Mouse (Mus musculus): ENCODE measurements around the gene Ncbp3. TPM values are rescaled to one million over a fixed set of nuclear protein-coding genes. Genes with fewer than 3 reads are reported as not detected.
A peak's percentile ranks its signal among the peaks of the same experiment; 100 is the strongest.

Ncbp3 gene
- total RNA-seq (2014; rRNA removed; ENCODE audit: low replicate concordance) (7.1 and 8.9 TPM in 2 replicates), polyA plus RNA-seq (2015; fragmentation: Nextera tagmentation; extraction: Ambion mirVana) (6.6 and 7.0 TPM in 2 replicates)

DNA sequence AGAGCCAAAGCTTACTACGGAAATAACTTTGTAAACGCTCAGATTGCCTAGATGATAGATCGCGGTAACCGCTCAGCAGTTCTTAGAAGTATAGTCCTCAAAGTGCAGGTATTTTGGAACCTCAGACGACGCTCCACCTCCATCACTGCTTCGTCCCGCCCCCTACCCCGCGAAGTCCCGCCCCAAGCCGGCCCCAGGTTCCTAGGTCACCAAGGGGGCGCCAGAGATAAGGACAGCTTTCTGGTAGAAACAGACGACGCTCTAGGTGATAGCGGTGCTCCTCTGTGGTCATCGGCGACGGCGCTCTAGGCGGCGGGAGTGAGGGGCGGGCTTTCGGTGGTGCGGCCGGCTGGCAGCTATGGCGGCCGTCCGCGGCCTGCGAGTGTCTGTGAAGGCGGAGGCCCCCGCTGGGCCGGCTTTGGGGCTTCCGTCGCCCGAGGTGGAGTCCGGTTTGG is at the start of gene Ncbp3:
Ncbp3 (plus strand) TSS at position 242 of the 455 bp plus-strand sequence.
- H3K4me1 ChIP-seq (ENCODE audit: control insufficient read depth, insufficient read depth), result peaks cover 14% of the 10 kb centered on the region

DNA sequence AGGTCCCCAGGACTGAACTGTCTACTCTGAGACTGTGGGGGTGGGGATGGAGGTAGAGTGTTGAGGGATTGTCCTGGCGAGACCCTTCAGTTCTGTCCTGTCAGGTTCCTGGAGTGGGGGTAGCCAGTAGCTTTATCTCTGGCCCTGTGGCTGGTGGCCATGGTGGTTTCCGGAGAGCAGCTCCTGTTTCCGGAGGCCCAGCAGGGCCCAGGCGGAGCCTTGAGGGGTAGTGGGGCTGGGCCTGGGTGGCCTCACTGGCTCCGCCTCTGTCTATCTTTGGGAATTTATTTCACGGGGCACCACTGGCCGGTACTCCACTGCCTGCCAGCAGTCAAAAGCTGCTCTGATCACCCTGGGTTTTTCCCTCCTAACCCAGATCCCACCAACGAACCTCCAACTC is 48.8 kb upstream of the Ncbp3 start, which contains the start of gene P2rx1:
P2rx1 (plus strand) TSS at position 333 of the 400 bp plus-strand sequence.
- Histone ChIP-seq H3K27me3 (ENCODE audit: control insufficient read depth, insufficient read depth, low read length) (no peaks in the 10 kb centered on the region), H3K36me3 (replicated peaks; ENCODE audit: control insufficient read depth, insufficient read depth, low read length) (no peaks in the 10 kb centered on the region), H3K4me2 (ENCODE audit: low read depth, low read length) (no peak within 1 kb of the TSS), H3K9me3 (replicated peaks; ENCODE audit: control insufficient read depth, low read length) (no peaks in the 10 kb centered on the region), H3K4me1 (ENCODE audit: control insufficient read depth, insufficient read depth) (peaks cover 28% of the 10 kb centered on the region), H3K4me3 (ENCODE audit: low read depth, low read length) (no peak within 1 kb of the TSS), H3K9ac (replicated peaks; ENCODE audit: low read depth, low read length) (no peak within 1 kb of the TSS), H3K27ac (ENCODE audit: low read depth) (no peak within 1 kb of the TSS)
- 30% methylated on average over 8 of the region's 8 CpGs for WGBS
- ATAC-seq (ENCODE audit: insufficient read depth, low read depth) (peak; percentile 55), DNase-seq (ENCODE audit: low spot score) (no peak)
- TF ChIP-seq CTCF (IDR thresholded peaks at IDR 0.05; ENCODE audit: low read depth) (no peak), EP300 (IDR thresholded peaks at IDR 0.05; ENCODE audit: low read depth) (no peak)

More for the DNA sequence above, at the start of gene Ncbp3:
- Histone ChIP-seq H3K4me3 (ENCODE audit: low read depth, low read length) (peak within 1 kb of the TSS; percentile 100), H3K36me3 (replicated peaks; ENCODE audit: control insufficient read depth, insufficient read depth, low read length) (peaks cover 19% of the 10 kb centered on the region), H3K27ac (ENCODE audit: low read depth) (peak within 1 kb of the TSS; percentile 97), H3K9me3 (replicated peaks; ENCODE audit: control insufficient read depth, low read length) (no peaks in the 10 kb centered on the region), H3K27me3 (ENCODE audit: control insufficient read depth, insufficient read depth, low read length) (no peaks in the 10 kb centered on the region), H3K9ac (replicated peaks; ENCODE audit: low read depth, low read length) (peak within 1 kb of the TSS; percentile 99), H3K4me2 (ENCODE audit: low read depth, low read length) (peak within 1 kb of the TSS; percentile 93)
- peak; percentile 64 for TF ChIP-seq CTCF (IDR thresholded peaks at IDR 0.05; ENCODE audit: low read depth)
- TF ChIP-seq EP300 (IDR thresholded peaks at IDR 0.05; ENCODE audit: low read depth), result no peak; the same call in 1 of the 2 replicates
- DNase-seq (ENCODE audit: low spot score), result peak; percentile 97
- 4% methylated on average over 39 of the region's 39 CpGs for WGBS
- ATAC-seq (ENCODE audit: insufficient read depth, low read depth), result peak; percentile 94

DNA sequence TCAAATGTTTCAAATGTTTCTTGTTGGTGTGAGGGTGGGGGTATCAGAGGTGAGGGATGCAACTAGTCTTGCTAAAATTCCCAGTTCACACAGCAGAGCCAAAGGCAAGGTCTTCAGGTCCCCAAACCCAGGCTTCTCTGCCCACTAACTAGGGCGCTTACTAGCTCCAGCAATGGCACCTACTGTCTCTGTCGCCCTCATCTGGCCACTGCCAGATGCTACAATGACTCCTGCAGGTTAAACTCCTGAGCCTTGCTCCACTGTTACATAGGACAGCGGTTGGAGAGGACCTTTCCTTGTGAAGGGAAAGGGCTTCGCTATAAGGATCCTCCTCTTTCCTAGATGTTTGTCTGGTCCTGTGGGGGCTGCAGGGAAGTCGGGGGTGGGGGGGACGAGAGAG is 46.6 kb upstream of the Ncbp3 start:
- H3K9ac ChIP-seq (replicated peaks; ENCODE audit: low read depth, low read length), result no peak overlapping the region
- H3K9me3 ChIP-seq (replicated peaks; ENCODE audit: control insufficient read depth, low read length), result no peaks in the 10 kb centered on the region
- H3K4me1 ChIP-seq (ENCODE audit: control insufficient read depth, insufficient read depth), result peaks cover 24% of the 10 kb centered on the region
- H3K27ac ChIP-seq (ENCODE audit: low read depth), result no peak overlapping the region
- DNase-seq (ENCODE audit: low spot score), result peak; percentile 72
- no peaks in the 10 kb centered on the region for H3K27me3 ChIP-seq (ENCODE audit: control insufficient read depth, insufficient read depth, low read length)
- H3K36me3 ChIP-seq (replicated peaks; ENCODE audit: control insufficient read depth, insufficient read depth, low read length), result no peaks in the 10 kb centered on the region
- peak; percentile 50; the same call in 1 of the 2 replicates for ATAC-seq (ENCODE audit: insufficient read depth, low read depth)
- no peak overlapping the region for H3K4me2 ChIP-seq (ENCODE audit: low read depth, low read length)
- no peak overlapping the region for H3K4me3 ChIP-seq (ENCODE audit: low read depth, low read length)
- TF ChIP-seq CTCF (IDR thresholded peaks at IDR 0.05; ENCODE audit: low read depth) (peak; percentile 98), EP300 (IDR thresholded peaks at IDR 0.05; ENCODE audit: low read depth) (no peak)
- 7% methylated on average over 6 of the region's 6 CpGs for WGBS

DNA sequence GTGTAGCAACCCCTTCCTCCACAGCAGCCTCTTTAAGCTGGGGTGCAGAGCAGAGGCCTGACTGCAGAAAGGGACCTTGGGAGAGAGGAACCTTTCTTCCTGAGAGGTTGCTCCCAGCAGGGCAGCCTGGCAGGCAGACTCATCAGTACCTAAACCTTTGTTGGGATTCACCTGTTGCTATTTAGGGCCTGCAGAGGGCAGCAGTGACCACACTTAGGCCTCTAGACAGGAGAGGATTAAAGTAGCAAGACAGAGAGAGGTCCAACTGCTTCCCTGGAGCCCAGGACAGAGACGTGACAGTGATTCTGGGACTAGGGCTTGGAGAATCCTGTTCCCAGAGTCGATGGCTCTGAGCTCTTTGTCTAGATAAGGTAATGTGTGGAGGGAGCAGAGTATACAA is 41.2 kb upstream of the Ncbp3 start:
- peak; percentile 80 for DNase-seq (ENCODE audit: low spot score)
- 0% methylated on average over 2 of the region's 2 CpGs for WGBS
- H3K9me3 ChIP-seq (replicated peaks; ENCODE audit: control insufficient read depth, low read length), result no peaks in the 10 kb centered on the region
- H3K27me3 ChIP-seq (ENCODE audit: control insufficient read depth, insufficient read depth, low read length), result peaks cover 13% of the 10 kb centered on the region
- peak; percentile 94 for TF ChIP-seq CTCF (IDR thresholded peaks at IDR 0.05; ENCODE audit: low read depth)
- no peak for TF ChIP-seq EP300 (IDR thresholded peaks at IDR 0.05; ENCODE audit: low read depth)
- no peak overlapping the region for H3K9ac ChIP-seq (replicated peaks; ENCODE audit: low read depth, low read length)
- H3K4me1 ChIP-seq (ENCODE audit: control insufficient read depth, insufficient read depth), result no peaks in the 10 kb centered on the region; the same call in 1 of the 2 replicates
- H3K27ac ChIP-seq (ENCODE audit: low read depth), result peak overlapping the region; percentile 74
- H3K4me3 ChIP-seq (ENCODE audit: low read depth, low read length), result no peak overlapping the region
- no peak overlapping the region for H3K4me2 ChIP-seq (ENCODE audit: low read depth, low read length)
- peak; percentile 76 for ATAC-seq (ENCODE audit: insufficient read depth, low read depth)
- no peaks in the 10 kb centered on the region for H3K36me3 ChIP-seq (replicated peaks; ENCODE audit: control insufficient read depth, insufficient read depth, low read length)

DNA sequence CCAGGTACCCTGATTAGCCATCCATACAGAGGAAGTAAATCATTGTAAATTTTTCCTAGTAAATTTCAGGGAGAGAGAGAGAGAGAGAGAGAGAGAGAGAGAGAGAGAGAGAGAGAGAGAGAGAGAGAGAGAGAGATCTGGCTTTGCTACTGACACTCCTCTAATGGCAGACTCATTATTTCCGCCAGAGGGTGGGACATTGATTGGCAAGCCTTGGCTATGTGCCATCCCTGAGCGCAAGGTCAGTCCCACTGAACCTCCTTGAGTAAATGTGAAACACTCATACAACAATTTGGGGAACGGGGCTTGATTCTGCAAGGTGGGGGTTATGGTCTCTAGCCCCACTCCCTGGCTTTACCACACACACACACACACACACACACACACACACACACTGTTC is 40.5 kb upstream of the Ncbp3 start:
- TF ChIP-seq CTCF (IDR thresholded peaks at IDR 0.05; ENCODE audit: low read depth), result no peak
- TF ChIP-seq EP300 (IDR thresholded peaks at IDR 0.05; ENCODE audit: low read depth), result no peak
- Histone ChIP-seq H3K27me3 (ENCODE audit: control insufficient read depth, insufficient read depth, low read length) (peaks cover 13% of the 10 kb centered on the region), H3K4me3 (ENCODE audit: low read depth, low read length) (no peak overlapping the region), H3K4me1 (ENCODE audit: control insufficient read depth, insufficient read depth) (no peaks in the 10 kb centered on the region; the same call in 1 of the 2 replicates), H3K9me3 (replicated peaks; ENCODE audit: control insufficient read depth, low read length) (no peaks in the 10 kb centered on the region), H3K9ac (replicated peaks; ENCODE audit: low read depth, low read length) (no peak overlapping the region), H3K4me2 (ENCODE audit: low read depth, low read length) (no peak overlapping the region), H3K36me3 (replicated peaks; ENCODE audit: control insufficient read depth, insufficient read depth, low read length) (no peaks in the 10 kb centered on the region), H3K27ac (ENCODE audit: low read depth) (no peak overlapping the region)
- WGBS, result 38% methylated on average over 3 of the region's 3 CpGs
- DNase-seq (ENCODE audit: low spot score) (no peak), ATAC-seq (ENCODE audit: insufficient read depth, low read depth) (no peak)

Measured in heart, postnatal 0 days (tissue).